Mouse (Mus musculus): ENCODE measurements around the gene Lamc1. TPM values are rescaled to one million over a fixed set of nuclear protein-coding genes. Genes with fewer than 3 reads are reported as not detected.

The Lamc1 gene
- polyA plus RNA-seq, 1 experiment from 2014 or later = 93.8 TPM

GRCm38 (mm10) chr1:153259752-153260300 is 72.8 kb downstream of the Lamc1 start:
- ATAC-seq = no peak
- no peak for DNase-seq (ENCODE audit: low read depth, low spot score)
- H3K27me3 ChIP-seq = no peaks in the 10 kb centered on the region
- ChIA-PET POLR2A (no interaction called here), CTCF (interaction anchor here (0.7 to 1.5 kb wide), 3 partner anchors 27 to 162 kb away, joined by 3 read pairs; no protein-coding TSS in a partner anchor)
- no peak for TF ChIP-seq CTCF (IDR thresholded peaks at IDR 0.05)
- in situ Hi-C loops (cut with MboI; ENCODE audit: low pct_unique_long_range_greater_than_20kb) = loop anchor here (10.0 kb wide), 1 partner anchor 75 kb away; the partner anchor contains the start of gene Lamc1

GRCm38 (mm10) chr1:153252540-153253210 is 79.9 kb downstream of the Lamc1 start:
- no peak for TF ChIP-seq CTCF (IDR thresholded peaks at IDR 0.05)
- DNase-seq (ENCODE audit: low read depth, low spot score) (no peak), ATAC-seq (no peak)
- ChIA-PET POLR2A (no interaction called here), CTCF (interaction anchor here (0.9 kb wide), 1 partner anchor 15 kb away, joined by 3 read pairs; no protein-coding TSS in a partner anchor)
- no peaks in the 10 kb centered on the region for H3K27me3 ChIP-seq
- in situ Hi-C loops (cut with MboI; ENCODE audit: low pct_unique_long_range_greater_than_20kb) = loop anchor here (10.0 kb wide), 1 partner anchor 82 kb away; the partner anchor contains the start of gene Lamc1

GRCm38 (mm10) chr1:153251590-153252206 is 80.9 kb downstream of the Lamc1 start:
- TF ChIP-seq CTCF (IDR thresholded peaks at IDR 0.05) = no peak
- CTCF ChIA-PET = no interaction called here
- DNase-seq (ENCODE audit: low read depth, low spot score) (no peak), ATAC-seq (no peak)
- POLR2A ChIA-PET = no interaction called here
- H3K27me3 ChIP-seq = no peaks in the 10 kb centered on the region
- in situ Hi-C loops (cut with MboI; ENCODE audit: low pct_unique_long_range_greater_than_20kb) = loop anchor here (10.0 kb wide), 1 partner anchor 83 kb away; the partner anchor contains the start of gene Lamc1

- ChIA-PET POLR2A (no interaction called here), CTCF (interaction anchor here (1.0 kb wide), 1 partner anchor 145 kb away, joined by 3 read pairs; no protein-coding TSS in a partner anchor)
- no peaks in the 10 kb centered on the region for H3K27me3 ChIP-seq
- no peak for TF ChIP-seq CTCF (IDR thresholded peaks at IDR 0.05)
- ATAC-seq = no peak
- in situ Hi-C loops (cut with MboI; ENCODE audit: low pct_unique_long_range_greater_than_20kb) = no loop called here
- no peak for DNase-seq (ENCODE audit: low read depth, low spot score)
Measured at GRCm38 (mm10) chr1:153241346-153241745, 91.2 kb downstream of the Lamc1 start.

- DNase-seq (ENCODE audit: low read depth, low spot score) (no peak), ATAC-seq (no peak)
- CTCF ChIA-PET = no interaction called here
- POLR2A ChIA-PET = no interaction called here
- TF ChIP-seq CTCF (IDR thresholded peaks at IDR 0.05) = no peak
- in situ Hi-C loops (cut with MboI; ENCODE audit: low pct_unique_long_range_greater_than_20kb) = no loop called here
- H3K27me3 ChIP-seq = no peaks in the 10 kb centered on the region
Measured at GRCm38 (mm10) chr1:153235576-153235975, 97.0 kb downstream of the Lamc1 start.

GRCm38 (mm10) chr1:153231681-153232080 is 100.9 kb downstream of the Lamc1 start:
- no peak for TF ChIP-seq CTCF (IDR thresholded peaks at IDR 0.05)
- no peaks in the 10 kb centered on the region for H3K27me3 ChIP-seq
- POLR2A ChIA-PET = no interaction called here
- in situ Hi-C loops (cut with MboI; ENCODE audit: low pct_unique_long_range_greater_than_20kb) = no loop called here
- ATAC-seq = no peak
- DNase-seq (ENCODE audit: low read depth, low spot score) = no peak
- CTCF ChIA-PET = interaction anchor here (0.9 to 1.2 kb wide), 2 partner anchors 8 to 14 kb away, joined by 4 to 5 read pairs; no protein-coding TSS in a partner anchor

- POLR2A ChIA-PET = no interaction called here
- ATAC-seq (no peak), DNase-seq (ENCODE audit: low read depth, low spot score) (no peak)
- in situ Hi-C loops (cut with MboI; ENCODE audit: low pct_unique_long_range_greater_than_20kb) = no loop called here
- H3K27me3 ChIP-seq = no peaks in the 10 kb centered on the region
- TF ChIP-seq CTCF (IDR thresholded peaks at IDR 0.05) = no peak
- CTCF ChIA-PET = no interaction called here
Measured at GRCm38 (mm10) chr1:153227916-153228315, 104.7 kb downstream of the Lamc1 start.

GRCm38 (mm10) chr1:153227096-153227495 is 105.5 kb downstream of the Lamc1 start:
- in situ Hi-C loops (cut with MboI; ENCODE audit: low pct_unique_long_range_greater_than_20kb) = no loop called here
- CTCF ChIA-PET = no interaction called here
- DNase-seq (ENCODE audit: low read depth, low spot score) (no peak), ATAC-seq (no peak)
- no peaks in the 10 kb centered on the region for H3K27me3 ChIP-seq
- POLR2A ChIA-PET = no interaction called here
- TF ChIP-seq CTCF (IDR thresholded peaks at IDR 0.05) = no peak

GRCm38 (mm10) chr1:153225786-153226725 is 106.5 kb downstream of the Lamc1 start:
- in situ Hi-C loops (cut with MboI; ENCODE audit: low pct_unique_long_range_greater_than_20kb) = no loop called here
- no peak for TF ChIP-seq CTCF (IDR thresholded peaks at IDR 0.05)
- DNase-seq (ENCODE audit: low read depth, low spot score) (no peak), ATAC-seq (no peak)
- ChIA-PET CTCF (interaction anchor here (1.1 kb wide), 1 partner anchor 15 kb away, joined by 6 read pairs; no protein-coding TSS in a partner anchor), POLR2A (no interaction called here)
- H3K27me3 ChIP-seq = no peaks in the 10 kb centered on the region

GRCm38 (mm10) chr1:153224331-153224730 is 108.3 kb downstream of the Lamc1 start:
- DNase-seq (ENCODE audit: low read depth, low spot score) = no peak
- TF ChIP-seq CTCF (IDR thresholded peaks at IDR 0.05) = no peak
- in situ Hi-C loops (cut with MboI; ENCODE audit: low pct_unique_long_range_greater_than_20kb) = no loop called here

More at GRCm38 (mm10) chr1:153224331-153224730, 108.3 kb downstream of the Lamc1 start:
- ChIA-PET CTCF (no interaction called here), POLR2A (no interaction called here)
- no peak for ATAC-seq
- H3K27me3 ChIP-seq = no peaks in the 10 kb centered on the region
